Mouse (Mus musculus) neural tube, embryonic 12.5 days (tissue): ENCODE measurements around the gene Abcc2. TPM values are rescaled to one million over a fixed set of nuclear protein-coding genes. Genes with fewer than 3 reads are reported as not detected.

ENCODE experiments used
- ATAC-seq: fragments of 200-750 bp; cut with Nextera tagmentation; 2 replicates; pipeline ENCODE4 v1.8.0; 2017; ENCODE audit warnings: low read depth, mild to moderate bottlenecking, moderate TSS enrichment, moderate library complexity; ENCODE audit not compliant: low FRiP score
- H3K27ac ChIP-seq: fragments of 300-500 bp; sonication (generic); 2 replicates; pipeline ENCODE4 v1.5.1; 2016
- H3K27me3 ChIP-seq: fragments of 300-500 bp; sonication (generic); replicated peaks from 2 replicates; pipeline ENCODE4 v1.6.1; 2016; ENCODE audit warnings: mild to moderate bottlenecking
- H3K36me3 ChIP-seq: fragments of 300-500 bp; sonication (generic); 2 replicates; pipeline ENCODE4 v1.6.1; 2016; ENCODE audit warnings: mild to moderate bottlenecking
- H3K4me1 ChIP-seq: fragments of 300-500 bp; sonication (generic); 2 replicates; pipeline ENCODE4 v1.6.1; 2016
- H3K4me2 ChIP-seq: fragments of 300-500 bp; sonication (generic); replicated peaks from 2 replicates; pipeline ENCODE4 v1.6.1; 2016; ENCODE audit warnings: mild to moderate bottlenecking
- H3K4me3 ChIP-seq: fragments of 300-500 bp; sonication (generic); 2 replicates; pipeline ENCODE4 v1.5.1; 2016
- H3K9ac ChIP-seq: fragments of 300-500 bp; sonication (generic); 2 replicates; pipeline ENCODE4 v1.6.1; 2016; ENCODE audit warnings: mild to moderate bottlenecking
- H3K9me3 ChIP-seq: fragments of 300-500 bp; sonication (generic); 2 replicates; pipeline ENCODE4 v1.6.1; 2016; ENCODE audit warnings: mild to moderate bottlenecking
- WGBS: fragments of 180-500 bp; shearing (Covaris S2); methylation state at CpG from one replicate; pipeline ENCODE4 v1.1.7; 2016; 5-methylcytosine and 5-hydroxymethylcytosine counted together
- polyA plus RNA-seq: library from polyadenylated mRNA; unstranded; fragments of >200 nt; fragmentation: Nextera tagmentation; extraction: Ambion mirVana; gene quantifications from 2 replicates; pipeline ENCODE4 v1.2.1, GENCODE M21; 2016

Gene Abcc2
- polyA plus RNA-seq, 1 experiment from 2014 or later, result 0.08 TPM

DNA sequence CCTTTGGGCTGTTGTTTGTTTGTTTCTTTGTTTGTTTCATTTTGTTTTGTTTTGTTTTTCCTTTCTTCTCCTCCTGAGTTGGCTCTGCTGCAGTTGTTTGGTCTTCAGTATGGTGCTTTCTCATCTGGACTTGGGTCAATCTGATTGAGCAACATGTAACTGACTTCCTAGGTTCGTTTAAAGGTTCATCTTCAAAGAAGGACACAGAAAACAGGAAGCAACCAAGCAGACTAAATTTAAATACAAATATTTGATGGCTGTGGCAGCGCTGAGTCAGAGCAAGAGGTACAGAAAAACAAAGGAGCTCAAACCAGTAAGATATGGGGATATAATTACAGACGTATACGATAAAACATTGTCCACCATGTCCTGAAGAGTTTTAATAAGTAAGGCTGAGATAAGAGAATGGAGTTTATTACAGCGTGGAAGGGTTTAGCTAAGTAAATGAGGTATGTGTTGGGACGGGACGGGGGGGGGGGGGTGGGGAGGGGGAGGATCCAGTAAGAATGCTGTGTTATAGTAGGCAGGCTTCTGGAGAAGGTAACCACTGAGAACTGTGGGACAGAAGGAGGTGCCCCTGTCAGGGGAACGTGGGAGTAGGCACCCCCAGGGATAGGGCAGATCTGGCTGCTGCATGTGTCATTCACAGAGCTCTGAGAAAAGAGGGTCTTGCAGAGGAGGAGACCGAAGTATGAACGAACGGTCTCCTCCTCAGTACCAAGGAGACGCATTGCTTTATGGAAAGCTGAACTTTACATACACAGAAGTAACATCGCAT is 4.4 kb downstream of the Abcc2 start:
- Histone ChIP-seq H3K27ac (no peak overlapping the region), H3K36me3 (no peaks in the 10 kb centered on the region), H3K4me2 (no peak overlapping the region), H3K4me3 (no peak overlapping the region), H3K4me1 (no peaks in the 10 kb centered on the region), H3K9ac (no peak overlapping the region), H3K27me3 (no peaks in the 10 kb centered on the region), H3K9me3 (no peaks in the 10 kb centered on the region)
- WGBS, result 86% methylated on average over 13 of the region's 13 CpGs
- ATAC-seq, result no peak

DNA sequence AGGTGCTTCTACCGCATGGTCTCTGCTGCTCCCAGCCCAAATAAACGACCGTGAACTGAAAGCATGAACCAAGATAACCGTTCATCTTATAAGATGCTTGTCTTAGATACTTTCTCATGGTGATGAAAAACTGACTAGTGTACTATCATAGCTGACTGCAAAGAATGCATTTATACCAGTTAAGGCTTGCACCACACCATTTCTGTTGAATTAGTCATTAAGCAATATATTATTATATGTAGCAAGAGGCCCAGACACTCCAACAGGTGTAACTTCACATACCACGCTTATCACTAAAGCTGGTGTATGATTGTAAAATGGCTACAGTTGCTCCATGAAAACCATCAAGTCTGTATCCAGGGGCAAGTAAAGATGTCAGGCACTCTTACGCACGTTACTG is 7.8 kb downstream of the Abcc2 start:
- H3K27me3 ChIP-seq, result no peaks in the 10 kb centered on the region
- ATAC-seq, result no peak
- H3K4me1 ChIP-seq, result no peaks in the 10 kb centered on the region
- no peak overlapping the region for H3K4me2 ChIP-seq
- no peak overlapping the region for H3K27ac ChIP-seq
- no peak overlapping the region for H3K9ac ChIP-seq
- 90% methylated on average over 7 of the region's 7 CpGs for WGBS
- H3K9me3 ChIP-seq, result no peaks in the 10 kb centered on the region
- no peaks in the 10 kb centered on the region for H3K36me3 ChIP-seq
- no peak overlapping the region for H3K4me3 ChIP-seq

DNA sequence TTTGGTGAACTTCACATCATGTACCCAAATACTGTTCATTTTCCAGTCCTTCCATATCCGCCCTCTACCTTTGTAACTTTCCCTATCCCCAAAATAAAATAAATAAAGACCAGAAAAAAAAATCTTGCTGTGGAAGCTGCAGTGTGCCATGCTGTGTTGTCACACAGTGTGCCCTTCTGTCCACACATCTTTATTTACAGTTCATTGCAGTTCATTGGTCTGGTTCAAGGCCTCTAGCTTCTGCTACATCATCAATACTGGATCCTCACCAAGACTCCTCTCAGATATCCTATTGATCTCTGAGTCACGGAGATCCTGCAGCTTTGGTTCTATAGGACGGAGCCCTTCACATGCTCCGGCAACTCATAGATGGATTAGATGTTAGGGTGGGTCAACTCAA is 10.5 kb downstream of the Abcc2 start:
- Histone ChIP-seq H3K9me3 (no peaks in the 10 kb centered on the region), H3K27ac (no peak overlapping the region), H3K4me1 (no peaks in the 10 kb centered on the region), H3K4me3 (no peak overlapping the region), H3K36me3 (no peaks in the 10 kb centered on the region), H3K27me3 (no peaks in the 10 kb centered on the region), H3K4me2 (no peak overlapping the region), H3K9ac (no peak overlapping the region)
- 92% methylated on average over 4 of the region's 4 CpGs for WGBS
- ATAC-seq, result no peak

DNA sequence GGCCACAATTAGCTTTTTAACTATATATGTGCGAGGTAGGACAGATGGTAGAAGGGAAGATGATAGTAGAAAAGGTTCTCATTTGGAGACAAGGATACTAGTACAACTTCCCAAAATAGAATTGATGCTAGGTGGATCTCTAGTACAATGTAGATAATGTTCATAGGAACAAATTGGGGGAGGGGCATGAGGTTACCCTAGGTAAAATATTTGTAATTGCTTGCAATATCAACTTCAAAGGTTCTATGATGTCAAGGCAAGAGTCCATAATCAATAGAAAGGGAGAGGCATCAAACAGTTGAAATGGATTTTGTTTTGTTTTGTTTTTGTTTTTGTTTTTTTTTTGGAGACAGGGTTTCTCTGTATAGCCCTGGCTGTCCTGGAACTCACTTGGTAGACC is 12.0 kb downstream of the Abcc2 start:
- Histone ChIP-seq H3K27ac (no peak overlapping the region), H3K36me3 (no peaks in the 10 kb centered on the region), H3K4me1 (no peaks in the 10 kb centered on the region), H3K4me2 (no peak overlapping the region), H3K4me3 (no peak overlapping the region), H3K9me3 (no peaks in the 10 kb centered on the region), H3K27me3 (no peaks in the 10 kb centered on the region), H3K9ac (no peak overlapping the region)
- WGBS, result 94% methylated on average over 1 of the region's 1 CpGs
- ATAC-seq, result no peak

DNA sequence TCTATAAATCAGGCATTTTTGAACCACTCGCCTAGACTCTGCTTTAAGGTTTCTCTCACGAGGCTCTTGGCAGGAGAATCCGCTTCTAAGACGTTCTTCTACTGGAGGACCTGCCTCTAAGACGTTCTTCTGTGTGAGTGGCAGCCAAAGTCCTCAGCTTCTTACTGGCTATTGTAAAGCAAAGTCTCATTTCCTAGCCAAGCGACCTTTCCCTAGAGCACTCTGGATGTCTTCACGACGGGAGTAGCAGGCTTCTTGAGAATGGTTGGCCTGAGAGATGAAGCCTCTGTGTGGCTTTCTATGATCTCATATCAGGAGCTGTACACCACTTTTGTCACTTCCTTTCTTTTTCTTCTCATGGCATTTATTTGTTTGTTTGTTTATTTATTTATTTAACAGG is 13.5 kb downstream of the Abcc2 start:
- Histone ChIP-seq H3K27me3 (no peaks in the 10 kb centered on the region), H3K9ac (no peak overlapping the region), H3K9me3 (no peaks in the 10 kb centered on the region), H3K36me3 (no peaks in the 10 kb centered on the region), H3K4me3 (no peak overlapping the region), H3K4me2 (no peak overlapping the region), H3K4me1 (no peaks in the 10 kb centered on the region), H3K27ac (no peak overlapping the region)
- no peak for ATAC-seq
- WGBS, result 84% methylated on average over 8 of the region's 8 CpGs

DNA sequence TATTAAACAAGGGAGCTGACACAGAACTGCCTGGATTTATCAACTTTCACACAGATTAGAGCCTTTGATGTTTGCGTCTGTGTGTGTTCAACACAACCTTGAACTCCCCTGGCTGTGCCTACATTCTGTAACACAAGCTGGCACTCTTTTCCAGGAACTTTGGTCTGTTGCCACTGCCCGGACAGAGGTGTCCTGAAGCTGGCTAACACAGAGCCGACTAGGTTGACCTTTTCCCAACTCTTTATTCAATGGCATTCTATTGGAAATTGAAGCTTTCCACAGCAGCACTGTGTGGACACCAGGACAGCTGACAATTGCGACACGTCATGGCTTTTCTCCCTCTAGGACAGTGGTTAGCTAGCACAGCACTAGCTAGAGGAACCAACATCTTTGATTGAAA is 15.2 kb downstream of the Abcc2 start:
- 82% methylated on average over 5 of the region's 5 CpGs for WGBS
- H3K4me1 ChIP-seq, result no peaks in the 10 kb centered on the region
- ATAC-seq, result no peak

DNA sequence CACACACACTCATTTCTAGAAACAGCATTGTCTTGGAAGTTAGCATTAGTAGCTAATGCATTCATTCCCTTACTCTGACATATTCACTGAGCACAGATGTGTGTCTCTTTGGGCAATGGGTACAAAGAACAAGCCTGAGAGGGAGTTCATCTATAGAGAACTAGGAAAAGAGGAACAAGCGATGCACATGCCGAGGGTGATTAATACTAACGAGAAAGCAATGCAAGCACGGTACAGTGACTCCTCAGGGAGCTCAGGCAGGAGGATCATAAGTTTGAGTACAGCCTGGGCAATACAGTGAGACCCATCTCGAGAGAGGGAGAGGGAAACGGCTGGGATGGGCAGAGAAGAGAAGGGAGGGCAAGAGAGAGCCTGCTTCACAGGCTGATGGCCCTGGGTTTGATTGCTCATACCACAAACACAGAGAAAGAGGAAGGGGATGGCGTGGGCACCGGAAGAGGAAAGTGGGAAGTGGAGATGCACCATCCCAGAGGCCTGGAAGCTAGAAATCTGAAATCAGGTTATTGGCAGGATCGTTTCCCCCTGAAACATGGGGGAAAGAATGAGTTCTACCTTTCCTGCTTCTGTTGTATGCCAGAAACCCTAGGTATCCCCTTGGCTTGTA is 19.5 kb downstream of the Abcc2 start:
- Histone ChIP-seq H3K27ac (no peak overlapping the region), H3K4me3 (no peak overlapping the region), H3K4me2 (no peak overlapping the region), H3K4me1 (no peaks in the 10 kb centered on the region), H3K27me3 (no peaks in the 10 kb centered on the region), H3K9me3 (no peaks in the 10 kb centered on the region), H3K9ac (no peak overlapping the region), H3K36me3 (no peaks in the 10 kb centered on the region)
- no peak for ATAC-seq
- WGBS, result 82% methylated on average over 9 of the region's 9 CpGs

More for the DNA sequence above, 15.2 kb downstream of the Abcc2 start:
- H3K36me3 ChIP-seq, result no peaks in the 10 kb centered on the region
- no peak overlapping the region for H3K4me3 ChIP-seq
- no peaks in the 10 kb centered on the region for H3K27me3 ChIP-seq
- H3K4me2 ChIP-seq, result no peak overlapping the region
- no peak overlapping the region for H3K27ac ChIP-seq
- no peak overlapping the region for H3K9ac ChIP-seq
- H3K9me3 ChIP-seq, result no peaks in the 10 kb centered on the region

DNA sequence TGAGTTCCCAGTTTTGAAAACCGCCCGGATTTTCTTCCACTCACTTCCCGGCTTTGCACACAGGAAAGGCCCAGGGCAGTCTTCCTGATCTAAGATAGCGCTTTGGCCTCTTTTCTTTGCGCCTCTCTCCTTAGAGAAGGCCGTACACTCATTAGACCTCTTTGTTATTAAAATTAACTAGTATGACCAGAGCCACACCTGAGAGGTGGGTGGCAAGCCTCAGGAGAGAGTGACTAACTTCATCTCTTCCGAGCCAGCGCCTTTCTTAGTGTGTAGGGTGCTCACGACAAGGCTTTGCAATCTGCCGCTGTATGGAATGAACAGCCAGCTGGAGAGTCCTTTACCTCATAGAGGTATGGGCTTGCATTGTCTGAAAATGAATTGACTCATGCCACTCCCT is 21.9 kb downstream of the Abcc2 start:
- Histone ChIP-seq H3K27me3 (no peaks in the 10 kb centered on the region), H3K9me3 (no peaks in the 10 kb centered on the region), H3K27ac (no peak overlapping the region), H3K4me2 (no peak overlapping the region), H3K4me3 (no peak overlapping the region), H3K4me1 (no peaks in the 10 kb centered on the region), H3K36me3 (no peaks in the 10 kb centered on the region), H3K9ac (no peak overlapping the region)
- 86% methylated on average over 10 of the region's 10 CpGs for WGBS
- ATAC-seq, result no peak

DNA sequence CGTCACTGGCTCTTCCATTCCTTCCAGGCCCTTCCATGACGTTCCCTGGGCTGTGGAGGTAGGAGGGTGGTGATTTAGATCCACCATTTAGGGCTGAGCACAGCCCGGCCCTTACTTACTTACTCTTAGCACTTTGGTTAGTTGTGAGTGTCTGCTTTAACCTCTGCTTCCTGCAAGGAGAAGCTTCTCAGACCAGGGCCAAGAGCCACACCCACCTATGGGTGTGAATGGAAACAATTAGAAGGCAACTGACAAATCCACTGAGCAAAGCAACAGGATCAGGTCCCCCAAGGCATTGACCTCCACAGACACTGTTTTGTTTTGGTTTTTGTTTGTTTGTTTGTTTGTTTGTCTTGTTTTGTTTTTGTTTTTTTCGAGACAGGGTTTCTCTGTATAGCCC is 27.3 kb downstream of the Abcc2 start:
- no peaks in the 10 kb centered on the region for H3K4me1 ChIP-seq
- no peak overlapping the region for H3K9ac ChIP-seq
- no peaks in the 10 kb centered on the region for H3K27me3 ChIP-seq
- no peaks in the 10 kb centered on the region for H3K9me3 ChIP-seq
- WGBS, result 36% methylated on average over 4 of the region's 4 CpGs
- no peak overlapping the region for H3K4me3 ChIP-seq
- H3K36me3 ChIP-seq, result no peaks in the 10 kb centered on the region
- H3K27ac ChIP-seq, result no peak overlapping the region
- ATAC-seq, result no peak
- no peak overlapping the region for H3K4me2 ChIP-seq

DNA sequence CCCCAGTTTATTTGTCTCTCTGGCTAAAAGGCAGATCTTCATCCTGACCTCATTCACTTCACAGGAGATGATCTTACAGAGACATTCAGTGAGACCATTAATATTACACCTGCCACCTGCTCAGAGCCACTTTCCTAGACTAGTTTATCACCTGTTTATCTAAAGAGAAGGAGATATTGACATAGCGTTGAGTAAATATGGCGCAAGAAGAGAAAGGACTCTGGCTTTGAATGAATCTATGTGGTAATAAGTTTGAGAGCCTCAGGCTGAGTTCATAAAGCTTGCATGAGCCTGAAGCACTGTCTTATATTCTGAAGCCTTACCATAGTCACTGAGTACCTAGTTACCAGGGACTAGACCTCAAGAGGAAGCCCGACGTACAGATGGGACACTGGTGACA is 29.4 kb downstream of the Abcc2 start:
- Histone ChIP-seq H3K4me3 (no peak overlapping the region), H3K36me3 (no peaks in the 10 kb centered on the region), H3K4me1 (no peaks in the 10 kb centered on the region), H3K9ac (no peak overlapping the region), H3K27me3 (no peaks in the 10 kb centered on the region), H3K9me3 (no peaks in the 10 kb centered on the region), H3K27ac (no peak overlapping the region), H3K4me2 (no peak overlapping the region)
- WGBS, result 93% methylated on average over 4 of the region's 4 CpGs
- no peak for ATAC-seq

DNA sequence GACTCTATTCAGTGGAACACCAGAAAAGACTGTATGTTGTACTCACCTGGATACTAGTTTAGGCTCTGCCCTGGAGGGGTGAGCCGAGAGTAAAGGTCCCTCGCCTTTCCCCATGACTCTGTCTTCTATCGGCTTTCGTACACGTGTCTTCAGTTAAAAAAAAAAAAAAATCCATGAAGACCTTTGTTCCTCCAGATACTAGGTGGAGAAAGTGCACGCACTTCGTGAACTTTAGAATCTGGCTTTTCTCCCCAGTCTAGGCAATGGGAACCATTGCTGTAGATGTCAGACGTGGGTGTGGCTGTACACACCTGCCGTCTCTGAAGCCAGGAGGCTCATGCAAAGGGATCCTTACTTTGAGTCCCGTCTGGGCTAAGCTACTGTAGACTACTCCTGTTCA is 31.3 kb downstream of the Abcc2 start:
- H3K27ac ChIP-seq, result no peak overlapping the region
- no peak overlapping the region for H3K4me2 ChIP-seq
- no peaks in the 10 kb centered on the region for H3K4me1 ChIP-seq
- no peak for ATAC-seq
- no peak overlapping the region for H3K9ac ChIP-seq
- no peaks in the 10 kb centered on the region for H3K36me3 ChIP-seq
- WGBS, result 92% methylated on average over 10 of the region's 10 CpGs
- no peaks in the 10 kb centered on the region for H3K9me3 ChIP-seq
- H3K27me3 ChIP-seq, result no peaks in the 10 kb centered on the region
- no peak overlapping the region for H3K4me3 ChIP-seq

DNA sequence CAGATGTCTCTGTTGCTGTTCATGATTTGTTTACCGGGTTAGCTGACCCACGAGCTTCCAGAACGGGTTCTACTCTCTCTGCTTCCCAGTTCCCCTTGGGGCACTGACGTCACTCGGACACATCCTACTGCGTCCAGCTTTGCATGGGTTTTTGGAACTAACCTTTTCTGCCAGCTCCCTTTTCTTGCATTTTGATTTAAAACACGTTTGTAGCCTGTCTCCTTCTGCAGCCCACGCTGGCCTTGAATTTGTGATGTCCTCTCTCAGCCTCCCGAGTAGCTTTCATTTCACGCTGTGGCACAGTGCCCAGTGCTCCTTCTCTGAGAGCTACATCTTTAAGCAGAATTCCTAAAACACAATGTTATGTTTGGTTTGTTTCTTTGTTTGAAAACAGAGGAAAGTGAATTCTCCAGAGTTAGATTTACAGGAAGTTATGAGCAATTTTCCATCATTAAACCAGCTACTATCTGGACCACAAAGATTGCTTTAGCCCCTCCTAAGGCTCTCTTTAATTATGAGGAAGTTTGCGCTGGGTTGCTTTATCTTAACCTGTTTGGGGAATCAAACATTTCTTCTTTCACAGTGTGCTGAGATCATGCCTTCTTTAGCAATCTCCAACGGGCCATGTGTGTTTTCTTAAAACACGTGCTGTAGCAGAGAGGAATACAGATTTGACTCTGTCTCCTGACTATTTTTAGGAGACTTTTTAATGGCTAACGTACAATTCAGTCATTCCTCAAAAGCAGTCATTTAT is 33.8 kb downstream of the Abcc2 start:
- no peak for ATAC-seq
- Histone ChIP-seq H3K27me3 (no peaks in the 10 kb centered on the region), H3K9ac (no peak overlapping the region), H3K4me1 (no peaks in the 10 kb centered on the region), H3K27ac (no peak overlapping the region), H3K4me3 (no peak overlapping the region), H3K4me2 (no peak overlapping the region), H3K9me3 (no peaks in the 10 kb centered on the region), H3K36me3 (no peaks in the 10 kb centered on the region)
- WGBS, result 80% methylated on average over 14 of the region's 14 CpGs
